In genomic region chr6:7695901-7696300, GRCm38 (mm10) we compare ENCODE assay signal across 21 mouse cellular contexts. TPM values are rescaled to one million over a fixed set of nuclear protein-coding genes. Genes with fewer than 3 reads are reported as not detected.
A peak's percentile ranks its signal among the peaks of the same experiment; 100 is the strongest.
DNase-seq lines count a peak whose midpoint lies in the region; ATAC-seq lines count a peak whose summit lies in the region.
"Had no signal": no experiment of that assay in that cellular context is flagged by ENCODE, and none has a peak within 500 bp of the region (broad histone marks: within the 10 kb centered on the region; RNA-seq: fewer than 3 reads in every experiment).

No protein-coding gene starts in this region.

- H3K9me3 ChIP-seq in heart, embryonic 11.5 days (replicated peaks; ENCODE audit: control insufficient read depth, low read length): no peaks in the 10 kb centered on the region
- no peaks in the 10 kb centered on the region for H3K9me3 ChIP-seq in liver, embryonic 13.5 days (replicated peaks)
- H3K9me3 ChIP-seq in liver, embryonic 16.5 days (replicated peaks; ENCODE audit: control insufficient read depth, low read length): no peaks in the 10 kb centered on the region
- H3K9me3 ChIP-seq: G1E; heart, embryonic 10.5 days; hindbrain, embryonic 13.5 days had no signal

- no peak overlapping the region for H3K9ac ChIP-seq in heart, embryonic 11.5 days (ENCODE audit: low read depth, low read length)
- no peak overlapping the region for H3K9ac ChIP-seq in liver, embryonic 13.5 days
- no peak overlapping the region for H3K9ac ChIP-seq in liver, embryonic 16.5 days (ENCODE audit: low read depth, low read length)
- H3K9ac ChIP-seq: forebrain, postnatal 0 days; hindbrain, embryonic 13.5 days had no signal

- 75% methylated on average over 4 of the region's 4 CpGs for WGBS in heart, embryonic 11.5 days (ENCODE audit: insufficient replicate concordance)
- WGBS in liver, embryonic 13.5 days (ENCODE audit: insufficient replicate concordance): 34% methylated on average over 4 of the region's 4 CpGs
- 30% methylated on average over 4 of the region's 4 CpGs for WGBS in liver, embryonic 16.5 days (ENCODE audit: insufficient replicate concordance)

- H3K27ac ChIP-seq in heart, embryonic 11.5 days (ENCODE audit: low read depth, low read length): no peak overlapping the region
- peak overlapping the region; percentile 94 for H3K27ac ChIP-seq in liver, embryonic 13.5 days
- H3K27ac ChIP-seq in liver, embryonic 16.5 days (ENCODE audit: low read length): peak overlapping the region; percentile 78
- H3K27ac ChIP-seq: heart, adult 2 months; heart, embryonic 10.5 days; hindbrain, embryonic 13.5 days had no signal

- H3K4me2 ChIP-seq in heart, embryonic 11.5 days: no peak overlapping the region
- H3K4me2 ChIP-seq in liver, embryonic 13.5 days: no peak overlapping the region
- H3K4me2 ChIP-seq in liver, embryonic 16.5 days (ENCODE audit: low read depth, low read length): no peak overlapping the region
- H3K4me2 ChIP-seq: hindbrain, embryonic 13.5 days had no signal

- peak; percentile 51 for DNase-seq in heart, adult 11 months
- peak; percentile 74 for DNase-seq in ZHBTc4 (ENCODE audit: low read depth, low spot score)
- DNase-seq in liver, embryonic 13.5 days: no peak
- no peak for DNase-seq in layer of hippocampus, adult 11-12 months (ENCODE audit: low spot score)
- DNase-seq in left cerebral cortex, postnatal 36 days (ENCODE audit: low spot score in 2 of 2): no peak
- DNase-seq in frontal cortex, adult 2 months (ENCODE audit: extremely low spot score in 1 of 2, low spot score in 1 of 2): no peak
- DNase-seq: adrenal gland, postnatal 10 days; adrenal gland, postnatal 36 days; cerebellum, adult 18-20 months; cerebellum, adult 9-10 months; cerebellum, postnatal 14 days; forebrain, postnatal 0 days; gastrocnemius, postnatal 25 days; heart, adult 2 months had no signal

- intact Hi-C loops in left cerebral cortex, postnatal 36 days (cut with DNase I): no loop called here

- H3K4me3 ChIP-seq in heart, embryonic 11.5 days (ENCODE audit: low read depth, low read length): no peak overlapping the region
- no peak overlapping the region for H3K4me3 ChIP-seq in liver, embryonic 13.5 days (replicated peaks)
- H3K4me3 ChIP-seq in liver, embryonic 16.5 days (ENCODE audit: low read depth, low read length): no peak overlapping the region
- H3K4me3 ChIP-seq: heart, adult 2 months; heart, embryonic 10.5 days; hindbrain, embryonic 13.5 days had no signal

- no peaks in the 10 kb centered on the region for H3K36me3 ChIP-seq in heart, embryonic 11.5 days (ENCODE audit: control insufficient read depth, insufficient read depth, low read length)
- H3K36me3 ChIP-seq in liver, embryonic 13.5 days: no peaks in the 10 kb centered on the region
- no peaks in the 10 kb centered on the region for H3K36me3 ChIP-seq in liver, embryonic 16.5 days (ENCODE audit: control insufficient read depth, insufficient read depth)
- H3K36me3 ChIP-seq: heart, embryonic 10.5 days; hindbrain, embryonic 13.5 days had no signal

- ATAC-seq in heart, embryonic 11.5 days (replicated peaks; ENCODE audit: insufficient number of reproducible peaks, low FRiP score, low TSS enrichment): no peak
- no peak for ATAC-seq in liver, embryonic 13.5 days (ENCODE audit: low read depth)
- ATAC-seq in liver, embryonic 16.5 days (ENCODE audit: low read depth): no peak
- ATAC-seq: forebrain, embryonic 14.5 days; forebrain, postnatal 0 days; hindbrain, embryonic 16.5 days had no signal

- no peaks in the 10 kb centered on the region for H3K4me1 ChIP-seq in heart, embryonic 11.5 days (ENCODE audit: control insufficient read depth, insufficient read depth, low read length)
- peaks cover 69% of the 10 kb centered on the region for H3K4me1 ChIP-seq in liver, embryonic 13.5 days (replicated peaks)
- H3K4me1 ChIP-seq in liver, embryonic 16.5 days (ENCODE audit: control insufficient read depth, low read depth, low read length): peaks cover 42% of the 10 kb centered on the region
- H3K4me1 ChIP-seq: heart, embryonic 10.5 days had no signal

- no peaks in the 10 kb centered on the region for H3K27me3 ChIP-seq in heart, embryonic 11.5 days (ENCODE audit: control insufficient read depth, insufficient read depth, low read length)
- no peaks in the 10 kb centered on the region for H3K27me3 ChIP-seq in liver, embryonic 13.5 days
- H3K27me3 ChIP-seq in liver, embryonic 16.5 days (ENCODE audit: control insufficient read depth, insufficient read depth, low read depth, low read length): no peaks in the 10 kb centered on the region

RNA-seq across cellular contexts. Expression of gene Asns, which starts 2.8 kb away (rescaled TPM):
- 43.7 and 56.2 TPM in 2 replicates for polyA plus RNA-seq in heart, embryonic 11.5 days (2014; fragmentation: Nextera tagmentation; extraction: Ambion mirVana)
- 375 and 414 TPM in 2 replicates for polyA plus RNA-seq in liver, embryonic 13.5 days (2015; fragmentation: Nextera tagmentation; extraction: Ambion mirVana)
- 306 and 342 TPM in 2 replicates for polyA plus RNA-seq in liver, embryonic 16.5 days (2015; fragmentation: Nextera tagmentation; extraction: Ambion mirVana)
- 100 to 1,000 TPM in 1 of 2 experiments, 10 to 100 TPM in 1; 92.1 to 107 TPM for total RNA-seq in left cerebral cortex, postnatal 36 days (2021)
- 66.7 and 73.1 TPM in 2 replicates for polyA plus RNA-seq in frontal cortex, adult 2 months (2012; rRNA removed)

Comparison
In these comparisons a context has a peak if more than half of its experiments do, and no peak if none do; other contexts are left out.
1. DNase-seq: peak in heart, adult 11 months (single experiment) and ZHBTc4 (single experiment); none in liver, embryonic 13.5 days (single experiment), layer of hippocampus, adult 11-12 months (single experiment), left cerebral cortex, postnatal 36 days (0 of 2) and frontal cortex, adult 2 months (0 of 2).